Mouse (Mus musculus) spleen, embryonic (tissue): ENCODE data around the gene Cdc42ep5.
"Not testable (repeated sequence)": the region's sequence is repeated elsewhere in the genome, so short reads cannot be mapped to it uniquely, and the experiment has no call there.

Source experiments
- CTCF ChIA-PET: fragments of 350-600 bp; sonication (Branson Sonifier 250); formaldehyde crosslinking; loops from one replicate; lab custom pipeline; 2022; lab: Charles Lee

Cdc42ep5 gene

GRCm38 (mm10) chr7:4164090-4164910 lies at the start of gene Cdc42ep5:
Gene Cdc42ep5, minus strand, starts transcription at chr7:4164860.
- CTCF ChIA-PET = no interaction called here

- CTCF ChIA-PET = not testable (repeated sequence)
Observed at GRCm38 (mm10) chr7:4213436-4213835, 48.8 kb upstream of the Cdc42ep5 start.

- CTCF ChIA-PET = no interaction called here
Observed at GRCm38 (mm10) chr7:4208626-4209025, 44.0 kb upstream of the Cdc42ep5 start.

GRCm38 (mm10) chr7:4207126-4207525 lies 42.5 kb upstream of the Cdc42ep5 start:
- CTCF ChIA-PET = no interaction called here

- CTCF ChIA-PET = no interaction called here
Observed at GRCm38 (mm10) chr7:4178438-4178837, 13.8 kb upstream of the Cdc42ep5 start.

GRCm38 (mm10) chr7:4170193-4170938 lies 5.7 kb upstream of the Cdc42ep5 start:
- CTCF ChIA-PET = no interaction called here

GRCm38 (mm10) chr7:4167098-4167497 lies 2.4 kb upstream of the Cdc42ep5 start:
- CTCF ChIA-PET = interaction anchor here (0.9 kb wide), 1 partner anchor 31 kb away, joined by 6 read pairs; no protein-coding TSS in a partner anchor

GRCm38 (mm10) chr7:4165286-4165685 lies 626 bp upstream of the Cdc42ep5 start:
- CTCF ChIA-PET = no interaction called here

GRCm38 (mm10) chr7:4163571-4164072 lies 1.0 kb downstream of the Cdc42ep5 start:
- CTCF ChIA-PET = no interaction called here

- CTCF ChIA-PET = not testable (repeated sequence)
Observed at GRCm38 (mm10) chr7:4161596-4161995, 3.1 kb downstream of the Cdc42ep5 start.

- CTCF ChIA-PET = no interaction called here
Observed at GRCm38 (mm10) chr7:4154976-4155375, 9.7 kb downstream of the Cdc42ep5 start.

- CTCF ChIA-PET = interaction anchor here (0.6 kb wide), 1 partner anchor 760 kb away, joined by 7 read pairs; the partner anchor contains the start of gene Zfp628
Observed at GRCm38 (mm10) chr7:4154356-4154755, 10.3 kb downstream of the Cdc42ep5 start.

GRCm38 (mm10) chr7:4151241-4151640 lies 13.4 kb downstream of the Cdc42ep5 start:
- CTCF ChIA-PET = no interaction called here

- CTCF ChIA-PET = no interaction called here
Observed at GRCm38 (mm10) chr7:4150811-4151221, 13.8 kb downstream of the Cdc42ep5 start.

- CTCF ChIA-PET = interaction anchor here (1.2 kb wide), 1 partner anchor 12 kb away, joined by 4 read pairs; no protein-coding TSS in a partner anchor
Observed at GRCm38 (mm10) chr7:4150059-4150541, 14.6 kb downstream of the Cdc42ep5 start, which contains the start of gene Leng9. Gene Leng9, minus strand, starts transcription at chr7:4150374.

GRCm38 (mm10) chr7:4149209-4150054 lies 15.2 kb downstream of the Cdc42ep5 start:
- CTCF ChIA-PET = interaction anchor here (1.2 kb wide), 1 partner anchor 11 kb away, joined by 4 read pairs; no protein-coding TSS in a partner anchor

GRCm38 (mm10) chr7:4148341-4149208 lies 16.1 kb downstream of the Cdc42ep5 start:
- CTCF ChIA-PET = no interaction called here

GRCm38 (mm10) chr7:4147836-4148235 lies 16.8 kb downstream of the Cdc42ep5 start:
- CTCF ChIA-PET = no interaction called here

- CTCF ChIA-PET = interaction anchor here (0.7 kb wide), 1 partner anchor 28 kb away, joined by 3 read pairs; no protein-coding TSS in a partner anchor
Observed at GRCm38 (mm10) chr7:4147371-4147770, 17.3 kb downstream of the Cdc42ep5 start.
